In genomic region chr5:137304816-137305215, GRCm38 (mm10) we compare ENCODE assay signal across 9 mouse cellular contexts. TPM values are rescaled to one million over a fixed set of nuclear protein-coding genes. Genes with fewer than 3 reads are reported as not detected.
DNase-seq lines count a peak whose midpoint lies in the region; ATAC-seq and TF ChIP-seq lines count a peak whose summit lies in the region.
"Had no signal": no experiment of that assay in that cellular context is flagged by ENCODE, and none has a peak within 500 bp of the region (broad histone marks: within the 10 kb centered on the region; RNA-seq: fewer than 3 reads in every experiment).

No protein-coding gene starts in this region.

- H3K36me3 ChIP-seq in lung, embryonic 15.5 days: peaks cover 68% of the 10 kb centered on the region
- peaks cover 59% of the 10 kb centered on the region for H3K36me3 ChIP-seq in forebrain, embryonic 14.5 days (ENCODE audit: control insufficient read depth, insufficient read depth, low read length)
- peaks cover 69% of the 10 kb centered on the region for H3K36me3 ChIP-seq in limb, embryonic 14.5 days (ENCODE audit: control insufficient read depth, insufficient read depth, low read length)
- H3K36me3 ChIP-seq in stomach, embryonic 16.5 days (ENCODE audit: control insufficient read depth, insufficient read depth, low read length): peaks cover 27% of the 10 kb centered on the region

- no peak for TF ChIP-seq CTCF in lung, adult 2 months (IDR thresholded peaks at IDR 0.05; ENCODE audit: insufficient read depth, low read length)

- no peak for DNase-seq in lung, adult 2 months
- DNase-seq in forebrain, embryonic 14.5 days (ENCODE audit: low spot score): no peak
- no peak for DNase-seq in limb, embryonic 14.5 days (ENCODE audit: low spot score)
- no peak for DNase-seq in MN1 (ENCODE audit: low spot score)
- DNase-seq in adrenal gland, adult 8-10 months: no peak
- DNase-seq: lung, postnatal 14 days had no signal

- WGBS in lung, embryonic 15.5 days: 49% methylated on average over 4 of the region's 4 CpGs
- 43% methylated on average over 4 of the region's 4 CpGs for WGBS in lung, adult 2 months
- 74% methylated on average over 4 of the region's 4 CpGs for WGBS in forebrain, embryonic 14.5 days
- WGBS in limb, embryonic 14.5 days: 50% methylated on average over 4 of the region's 4 CpGs
- WGBS in stomach, embryonic 16.5 days: 50% methylated on average over 4 of the region's 4 CpGs

- no peaks in the 10 kb centered on the region for H3K9me3 ChIP-seq in lung, embryonic 15.5 days
- no peaks in the 10 kb centered on the region for H3K9me3 ChIP-seq in forebrain, embryonic 14.5 days (replicated peaks; ENCODE audit: control insufficient read depth, low read length)
- no peaks in the 10 kb centered on the region for H3K9me3 ChIP-seq in limb, embryonic 14.5 days (ENCODE audit: control insufficient read depth, low read length)
- H3K9me3 ChIP-seq in stomach, embryonic 16.5 days (replicated peaks; ENCODE audit: control insufficient read depth, low read length): no peaks in the 10 kb centered on the region

- no peak for TF ChIP-seq POLR2A in lung, adult 2 months (IDR thresholded peaks at IDR 0.05; ENCODE audit: borderline replicate concordance, extremely low read depth, low read depth, low read length)
- no peak for TF ChIP-seq POLR2A in limb, embryonic 14.5 days (IDR thresholded peaks at IDR 0.05; ENCODE audit: borderline replicate concordance, extremely low read depth, insufficient read depth, insufficient read length)

- H3K4me3 ChIP-seq in lung, embryonic 15.5 days: 0 out of 2 replicates have a peak overlapping the region, but pooled peaks have one; percentile 0
- H3K4me3 ChIP-seq in lung, adult 2 months (replicated peaks; ENCODE audit: extremely low read depth, low read depth, low read length): no peak overlapping the region
- no peak overlapping the region for H3K4me3 ChIP-seq in forebrain, embryonic 14.5 days (ENCODE audit: low read depth, low read length)
- H3K4me3 ChIP-seq in limb, embryonic 14.5 days (replicated peaks; ENCODE audit: low read length): no peak overlapping the region
- H3K4me3 ChIP-seq in stomach, embryonic 16.5 days (replicated peaks; ENCODE audit: low read length): no peak overlapping the region; the same call in 1 of the 2 replicates

- no peak overlapping the region for H3K27ac ChIP-seq in lung, embryonic 15.5 days
- H3K27ac ChIP-seq in forebrain, embryonic 14.5 days (ENCODE audit: low read depth, low read length): no peak overlapping the region
- no peak overlapping the region for H3K27ac ChIP-seq in limb, embryonic 14.5 days (replicated peaks; ENCODE audit: low read depth, low read length)
- H3K27ac ChIP-seq in stomach, embryonic 16.5 days (ENCODE audit: low read length): no peak overlapping the region

- peak overlapping the region; percentile 75 for H3K4me2 ChIP-seq in lung, embryonic 15.5 days
- H3K4me2 ChIP-seq in forebrain, embryonic 14.5 days (ENCODE audit: low read length): peak overlapping the region; percentile 77
- peak overlapping the region; percentile 78 for H3K4me2 ChIP-seq in limb, embryonic 14.5 days (replicated peaks; ENCODE audit: low read depth, low read length, severe bottlenecking)
- H3K4me2 ChIP-seq in stomach, embryonic 16.5 days (ENCODE audit: low read depth, low read length): peak overlapping the region; percentile 60

- H3K4me1 ChIP-seq in lung, embryonic 15.5 days: peaks cover 38% of the 10 kb centered on the region
- H3K4me1 ChIP-seq in lung, adult 2 months (ENCODE audit: control insufficient read depth, insufficient read depth, low read length): peaks cover 9% of the 10 kb centered on the region
- peaks cover 28% of the 10 kb centered on the region for H3K4me1 ChIP-seq in forebrain, embryonic 14.5 days (ENCODE audit: control insufficient read depth, insufficient read depth, low read length)
- H3K4me1 ChIP-seq in limb, embryonic 14.5 days (ENCODE audit: control insufficient read depth, insufficient read depth, low read length): peaks cover 21% of the 10 kb centered on the region
- H3K4me1 ChIP-seq in stomach, embryonic 16.5 days (ENCODE audit: control insufficient read depth, insufficient read depth, low read length): peaks cover 26% of the 10 kb centered on the region

- H3K27me3 ChIP-seq in lung, embryonic 15.5 days: no peaks in the 10 kb centered on the region
- no peaks in the 10 kb centered on the region for H3K27me3 ChIP-seq in forebrain, embryonic 14.5 days (replicated peaks; ENCODE audit: control insufficient read depth, insufficient read depth, low read length)
- no peaks in the 10 kb centered on the region for H3K27me3 ChIP-seq in limb, embryonic 14.5 days (ENCODE audit: control insufficient read depth, insufficient read depth, low read length)
- H3K27me3 ChIP-seq in stomach, embryonic 16.5 days (ENCODE audit: control insufficient read depth, insufficient read depth, low read length): no peaks in the 10 kb centered on the region

- ATAC-seq in lung, embryonic 15.5 days (ENCODE audit: borderline replicate concordance, extremely low read depth, low FRiP score, low TSS enrichment): no peak
- ATAC-seq in forebrain, embryonic 14.5 days: no peak
- ATAC-seq in limb, embryonic 14.5 days (ENCODE audit: low FRiP score, low read depth): no peak
- no peak for ATAC-seq in stomach, embryonic 16.5 days (ENCODE audit: insufficient read depth, low FRiP score)
- ATAC-seq: activated CD4-positive, CD25-positive, alpha-beta regulatory T cell, adult 4 months had no signal

- H3K9ac ChIP-seq in lung, embryonic 15.5 days: 0 out of 2 replicates have a peak overlapping the region, but pooled peaks have one; percentile 95
- H3K9ac ChIP-seq in forebrain, embryonic 14.5 days (ENCODE audit: low read length): peak overlapping the region; percentile 86
- H3K9ac ChIP-seq in limb, embryonic 14.5 days (ENCODE audit: low read depth, low read length, severe bottlenecking): peak overlapping the region; percentile 32; the same call in 1 of the 2 replicates
- peak overlapping the region; percentile 53 for H3K9ac ChIP-seq in stomach, embryonic 16.5 days (ENCODE audit: low read length)

RNA-seq across cellular contexts. Expression of gene Srrt, which starts 2.7 kb away (rescaled TPM):
- 145 and 155 TPM in 2 replicates for polyA plus RNA-seq in lung, embryonic 15.5 days (2015; fragmentation: Nextera tagmentation; extraction: Ambion mirVana)
- polyA plus RNA-seq in lung, adult 2 months (2012; rRNA removed): 107 and 136 TPM in 2 replicates
- polyA plus RNA-seq in forebrain, embryonic 14.5 days (2014; fragmentation: Nextera tagmentation; extraction: Ambion mirVana): 78.9 and 95.2 TPM in 2 replicates
- 263 and 300 TPM in 2 replicates for polyA plus RNA-seq in limb, embryonic 14.5 days (2012; rRNA removed)
- polyA plus RNA-seq in limb, embryonic 14.5 days (2014; fragmentation: Nextera tagmentation; extraction: Ambion mirVana): 104 and 109 TPM in 2 replicates
- polyA plus RNA-seq in stomach, embryonic 16.5 days (2015; fragmentation: Nextera tagmentation; extraction: Ambion mirVana): 113 and 116 TPM in 2 replicates
- total RNA-seq in adrenal gland, adult 8-10 months (2022): 100 to 1,000 TPM; 145 to 244 (median 187) TPM

RNA-seq across cellular contexts. Expression of gene Trip6, which starts 9.4 kb away (rescaled TPM):
- polyA plus RNA-seq in lung, embryonic 15.5 days (2015; fragmentation: Nextera tagmentation; extraction: Ambion mirVana): 95.9 and 96.3 TPM in 2 replicates
- polyA plus RNA-seq in lung, adult 2 months (2012; rRNA removed): 52.6 and 55.2 TPM in 2 replicates
- 18.2 and 18.4 TPM in 2 replicates for polyA plus RNA-seq in forebrain, embryonic 14.5 days (2014; fragmentation: Nextera tagmentation; extraction: Ambion mirVana)
- polyA plus RNA-seq in limb, embryonic 14.5 days (2012; rRNA removed): 131 and 155 TPM in 2 replicates
- polyA plus RNA-seq in limb, embryonic 14.5 days (2014; fragmentation: Nextera tagmentation; extraction: Ambion mirVana): 91.0 and 105 TPM in 2 replicates
- polyA plus RNA-seq in stomach, embryonic 16.5 days (2015; fragmentation: Nextera tagmentation; extraction: Ambion mirVana): 77.6 and 77.8 TPM in 2 replicates
- 10 to 100 TPM; 35.7 to 54.9 (median 48.5) TPM for total RNA-seq in adrenal gland, adult 8-10 months (2022)

RNA-seq across cellular contexts. Expression of gene Ufsp1, which starts 10.4 kb away (rescaled TPM):
- 5.3 and 5.8 TPM in 2 replicates for polyA plus RNA-seq in lung, embryonic 15.5 days (2015; fragmentation: Nextera tagmentation; extraction: Ambion mirVana)
- polyA plus RNA-seq in lung, adult 2 months (2012; rRNA removed): 7.0 and 7.1 TPM in 2 replicates
- polyA plus RNA-seq in forebrain, embryonic 14.5 days (2014; fragmentation: Nextera tagmentation; extraction: Ambion mirVana): 9.8 and 10.3 TPM in 2 replicates
- 10.4 and 10.5 TPM in 2 replicates for polyA plus RNA-seq in limb, embryonic 14.5 days (2012; rRNA removed)
- 9.8 and 10.2 TPM in 2 replicates for polyA plus RNA-seq in limb, embryonic 14.5 days (2014; fragmentation: Nextera tagmentation; extraction: Ambion mirVana)
- 7.3 and 8.6 TPM in 2 replicates for polyA plus RNA-seq in stomach, embryonic 16.5 days (2015; fragmentation: Nextera tagmentation; extraction: Ambion mirVana)
- total RNA-seq in adrenal gland, adult 8-10 months (2022): 10 to 100 TPM; 13.0 to 16.4 (median 15.8) TPM

RNA-seq across cellular contexts. Expression of gene Ache, which starts 17.5 kb away (rescaled TPM):
- polyA plus RNA-seq in lung, embryonic 15.5 days (2015; fragmentation: Nextera tagmentation; extraction: Ambion mirVana): 1.8 and 3.9 TPM in 2 replicates
- polyA plus RNA-seq in lung, adult 2 months (2012; rRNA removed): 2.0 and 3.3 TPM in 2 replicates
- polyA plus RNA-seq in forebrain, embryonic 14.5 days (2014; fragmentation: Nextera tagmentation; extraction: Ambion mirVana): 6.9 and 10.9 TPM in 2 replicates
- 21.8 and 28.7 TPM in 2 replicates for polyA plus RNA-seq in limb, embryonic 14.5 days (2012; rRNA removed)
- 18.0 and 21.8 TPM in 2 replicates for polyA plus RNA-seq in limb, embryonic 14.5 days (2014; fragmentation: Nextera tagmentation; extraction: Ambion mirVana)
- 9.8 and 10.8 TPM in 2 replicates for polyA plus RNA-seq in stomach, embryonic 16.5 days (2015; fragmentation: Nextera tagmentation; extraction: Ambion mirVana)
- 10 to 100 TPM; 11.5 to 22.5 (median 16.8) TPM for total RNA-seq in adrenal gland, adult 8-10 months (2022)
- polyA plus RNA-seq: activated CD4-positive, CD25-positive, alpha-beta regulatory T cell, adult 4 months had no signal

RNA-seq across cellular contexts. Expression of gene Slc12a9, which starts 28.6 kb away (rescaled TPM):
- polyA plus RNA-seq in lung, embryonic 15.5 days (2015; fragmentation: Nextera tagmentation; extraction: Ambion mirVana): 12.0 and 13.0 TPM in 2 replicates
- polyA plus RNA-seq in lung, adult 2 months (2012; rRNA removed): 22.5 and 24.1 TPM in 2 replicates
- polyA plus RNA-seq in forebrain, embryonic 14.5 days (2014; fragmentation: Nextera tagmentation; extraction: Ambion mirVana): 6.2 and 9.9 TPM in 2 replicates
- 20.2 and 26.1 TPM in 2 replicates for polyA plus RNA-seq in limb, embryonic 14.5 days (2012; rRNA removed)
- polyA plus RNA-seq in limb, embryonic 14.5 days (2014; fragmentation: Nextera tagmentation; extraction: Ambion mirVana): 8.0 and 11.9 TPM in 2 replicates
- 12.6 and 13.7 TPM in 2 replicates for polyA plus RNA-seq in stomach, embryonic 16.5 days (2015; fragmentation: Nextera tagmentation; extraction: Ambion mirVana)
- 10 to 100 TPM; 10.2 to 22.1 (median 16.6) TPM for total RNA-seq in adrenal gland, adult 8-10 months (2022)

Comparison
In these comparisons a context has a peak if more than half of its experiments do, and no peak if none do; other contexts are left out.
1. H3K9ac ChIP-seq: peak in every context shown above with its lines; median percentile 95 in lung, embryonic 15.5 days; 86 in forebrain, embryonic 14.5 days; 53 in stomach, embryonic 16.5 days; 32 in limb, embryonic 14.5 days.